Mouse (Mus musculus) liver, postnatal 0 days (tissue): ENCODE results near the gene Col28a1.

Experiments used
- CTCF ChIP-seq: sonication (generic); IDR thresholded peaks from 2 replicates; pipeline ENCODE4 v1.5.1; 2016; ENCODE audit warnings: antibody characterized with exemption, low read depth
- EP300 ChIP-seq: IDR thresholded peaks from 2 replicates; pipeline ENCODE4 v1.6.1; 2016; ENCODE audit warnings: antibody characterized with exemption, low read depth, mild to moderate bottlenecking

DNA sequence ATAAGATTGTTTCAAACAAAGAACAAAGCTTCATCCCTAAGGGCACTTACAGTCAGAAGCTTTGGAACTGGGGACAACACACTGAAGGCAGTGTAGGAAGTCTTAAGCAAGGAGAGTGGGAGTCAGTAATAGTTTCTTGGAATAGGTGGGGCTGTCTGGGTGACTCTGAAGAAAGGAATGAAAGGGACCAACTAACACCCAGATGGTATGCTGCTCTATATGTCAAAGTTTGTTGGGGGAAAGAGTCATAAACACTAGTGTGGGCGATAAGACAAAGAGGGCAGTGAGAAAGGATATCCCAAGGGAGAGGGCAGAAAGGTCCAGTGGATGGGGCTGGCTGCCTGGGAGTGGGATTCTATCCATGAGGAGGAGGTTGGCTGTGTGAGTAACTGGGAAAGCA lies 20.3 kb downstream of the Col28a1 start:
- no peak for TF ChIP-seq CTCF
- no peak for TF ChIP-seq EP300
